Mouse (Mus musculus) embryonic facial prominence, embryonic 15.5 days (tissue): ENCODE results near the gene Dip2b. TPM values are rescaled to one million over a fixed set of nuclear protein-coding genes. Genes with fewer than 3 reads are reported as not detected.

Experiments used
- ATAC-seq: fragments of 200-750 bp; cut with Nextera tagmentation; 2 replicates; pipeline ENCODE4 v1.8.0; 2017; ENCODE audit warnings: low read depth, moderate TSS enrichment; ENCODE audit not compliant: insufficient number of reproducible peaks, low FRiP score, low TSS enrichment
- H3K27ac ChIP-seq: fragments of 300-500 bp; sonication (generic); replicated peaks from 2 replicates; pipeline ENCODE4 v1.5.1; 2015; ENCODE audit warnings: mild to moderate bottlenecking, inconsistent platforms
- H3K27me3 ChIP-seq: fragments of 300-500 bp; sonication (generic); 2 replicates; pipeline ENCODE4 v1.6.1; 2015; ENCODE audit warnings: inconsistent platforms
- H3K36me3 ChIP-seq: fragments of 300-500 bp; sonication (generic); 2 replicates; pipeline ENCODE4 v1.6.1; 2015; ENCODE audit warnings: mild to moderate bottlenecking, inconsistent platforms
- H3K4me1 ChIP-seq: fragments of 300-500 bp; sonication (generic); 2 replicates; pipeline ENCODE4 v1.6.1; 2015; ENCODE audit warnings: inconsistent platforms
- H3K4me2 ChIP-seq: fragments of 300-500 bp; sonication (generic); replicated peaks from 2 replicates; pipeline ENCODE4 v1.6.1; 2015; ENCODE audit warnings: mild to moderate bottlenecking, inconsistent platforms
- H3K4me3 ChIP-seq: fragments of 300-500 bp; sonication (generic); replicated peaks from 2 replicates; pipeline ENCODE4 v1.5.1; 2015; ENCODE audit warnings: mild to moderate bottlenecking, inconsistent platforms
- H3K9ac ChIP-seq: fragments of 300-500 bp; sonication (generic); 2 replicates; pipeline ENCODE4 v1.6.1; 2015; ENCODE audit warnings: inconsistent platforms
- H3K9me3 ChIP-seq: fragments of 300-500 bp; sonication (generic); replicated peaks from 2 replicates; pipeline ENCODE4 v1.6.1; 2016; ENCODE audit warnings: inconsistent platforms
- WGBS: fragments of 180-500 bp; shearing (Covaris S2); methylation state at CpG from one replicate; pipeline ENCODE4 v1.1.7; 2015; 5-methylcytosine and 5-hydroxymethylcytosine counted together
- polyA plus RNA-seq: library from polyadenylated mRNA; unstranded; fragments of >200 nt; fragmentation: Nextera tagmentation; extraction: Ambion mirVana; gene quantifications from 2 replicates; pipeline ENCODE4 v1.2.1, GENCODE M21; 2015

The Dip2b gene
- polyA plus RNA-seq, 1 experiment from 2014 or later: 11.2 TPM

- 53% methylated on average over 8 of the region's 8 CpGs for whole genome bisulfite sequencing
- Histone ChIP-seq H3K36me3 (no peaks in the 10 kb centered on the region), H3K4me1 (0 out of 2 replicates have a peak, but pooled peaks cover 3% of the 10 kb centered on the region), H3K4me3 (no peak overlapping the region), H3K27ac (0 out of 2 replicates have a peak overlapping the region, but pooled peaks have one; percentile 1), H3K27me3 (no peaks in the 10 kb centered on the region), H3K9ac (no peak overlapping the region), H3K4me2 (no peak overlapping the region), H3K9me3 (no peaks in the 10 kb centered on the region)
- ATAC-seq: no peak
Observed at GRCm38 (mm10) chr15:100029497-100029896, 9.0 kb upstream of the Dip2b start.

GRCm38 (mm10) chr15:100029900-100030299, 8.6 kb upstream of the Dip2b start:
- Histone ChIP-seq H3K4me1 (0 out of 2 replicates have a peak, but pooled peaks cover 3% of the 10 kb centered on the region), H3K36me3 (no peaks in the 10 kb centered on the region), H3K27me3 (no peaks in the 10 kb centered on the region), H3K4me2 (no peak overlapping the region), H3K9me3 (no peaks in the 10 kb centered on the region), H3K4me3 (no peak overlapping the region), H3K9ac (no peak overlapping the region), H3K27ac (peak overlapping the region; percentile 1; the same call in 1 of the 2 replicates)
- WGBS: 81% methylated on average over 2 of the region's 2 CpGs
- no peak for ATAC-seq

- no peaks in the 10 kb centered on the region for H3K4me1 ChIP-seq
- no peak overlapping the region for H3K4me3 ChIP-seq
- H3K9me3 ChIP-seq: no peaks in the 10 kb centered on the region
- WGBS: 87% methylated on average over 3 of the region's 3 CpGs
- no peak for ATAC-seq
- H3K27ac ChIP-seq: no peak overlapping the region
- no peak overlapping the region for H3K4me2 ChIP-seq
- H3K9ac ChIP-seq: no peak overlapping the region
- no peaks in the 10 kb centered on the region for H3K36me3 ChIP-seq
- no peaks in the 10 kb centered on the region for H3K27me3 ChIP-seq
Observed at GRCm38 (mm10) chr15:100032546-100032945, 5.9 kb upstream of the Dip2b start.

GRCm38 (mm10) chr15:100039001-100039701, 687 bp downstream of the Dip2b start:
- under 1% methylated on average over 36 of the region's 36 CpGs for WGBS
- peak overlapping the region; percentile 95 for H3K4me3 ChIP-seq
- H3K27me3 ChIP-seq: no peaks in the 10 kb centered on the region
- peak overlapping the region; percentile 97 for H3K9ac ChIP-seq
- H3K36me3 ChIP-seq: no peaks in the 10 kb centered on the region
- ATAC-seq: peak; percentile 70
- H3K4me1 ChIP-seq: peaks cover 29% of the 10 kb centered on the region
- peak overlapping the region; percentile 96 for H3K27ac ChIP-seq
- H3K4me2 ChIP-seq: peak overlapping the region; percentile 62
- H3K9me3 ChIP-seq: no peaks in the 10 kb centered on the region

- WGBS: 30% methylated on average over 14 of the region's 14 CpGs
- Histone ChIP-seq H3K4me1 (peaks cover 38% of the 10 kb centered on the region), H3K9ac (no peak overlapping the region), H3K27ac (no peak overlapping the region), H3K27me3 (no peaks in the 10 kb centered on the region), H3K9me3 (no peaks in the 10 kb centered on the region), H3K36me3 (no peaks in the 10 kb centered on the region), H3K4me3 (peak overlapping the region; percentile 8; the same call in 1 of the 2 replicates), H3K4me2 (peak overlapping the region; percentile 62; the same call in 1 of the 2 replicates)
- no peak for ATAC-seq
Observed at GRCm38 (mm10) chr15:100040541-100041266, 2.2 kb downstream of the Dip2b start.

GRCm38 (mm10) chr15:100041267-100042047, 3.0 kb downstream of the Dip2b start:
- Histone ChIP-seq H3K27me3 (no peaks in the 10 kb centered on the region), H3K27ac (peak overlapping the region; percentile 61), H3K9me3 (no peaks in the 10 kb centered on the region), H3K4me1 (peaks cover 43% of the 10 kb centered on the region), H3K4me3 (0 out of 2 replicates have a peak overlapping the region, but pooled peaks have one; percentile 6), H3K36me3 (no peaks in the 10 kb centered on the region), H3K9ac (no peak overlapping the region), H3K4me2 (peak overlapping the region; percentile 62)
- 44% methylated on average over 10 of the region's 10 CpGs for WGBS
- ATAC-seq: no peak

- Histone ChIP-seq H3K27ac (peak overlapping the region; percentile 61), H3K9me3 (no peaks in the 10 kb centered on the region), H3K4me3 (no peak overlapping the region), H3K36me3 (peaks cover 2% of the 10 kb centered on the region; the same call in 1 of the 2 replicates), H3K4me1 (peaks cover 43% of the 10 kb centered on the region), H3K9ac (no peak overlapping the region), H3K27me3 (no peaks in the 10 kb centered on the region), H3K4me2 (peak overlapping the region; percentile 27)
- WGBS: 73% methylated on average over 9 of the region's 9 CpGs
- ATAC-seq: no peak
Observed at GRCm38 (mm10) chr15:100042048-100042400, 3.6 kb downstream of the Dip2b start.

- Histone ChIP-seq H3K27me3 (no peaks in the 10 kb centered on the region), H3K4me1 (peaks cover 36% of the 10 kb centered on the region), H3K9me3 (no peaks in the 10 kb centered on the region), H3K27ac (0 out of 2 replicates have a peak overlapping the region, but pooled peaks have one; percentile 2), H3K4me3 (no peak overlapping the region), H3K9ac (no peak overlapping the region), H3K36me3 (peaks cover 8% of the 10 kb centered on the region; the same call in 1 of the 2 replicates), H3K4me2 (no peak overlapping the region)
- 44% methylated on average over 6 of the region's 6 CpGs for WGBS
- no peak for ATAC-seq
Observed at GRCm38 (mm10) chr15:100045576-100045975, 7.1 kb downstream of the Dip2b start.

- Histone ChIP-seq H3K9ac (no peak overlapping the region), H3K4me3 (no peak overlapping the region), H3K27me3 (no peaks in the 10 kb centered on the region), H3K4me2 (no peak overlapping the region), H3K4me1 (peaks cover 23% of the 10 kb centered on the region), H3K27ac (no peak overlapping the region), H3K36me3 (peaks cover 8% of the 10 kb centered on the region; the same call in 1 of the 2 replicates), H3K9me3 (no peaks in the 10 kb centered on the region)
- ATAC-seq: no peak
- 84% methylated on average over 7 of the region's 7 CpGs for WGBS
Observed at GRCm38 (mm10) chr15:100049496-100050087, 11.1 kb downstream of the Dip2b start.

- Histone ChIP-seq H3K27ac (no peak overlapping the region), H3K27me3 (no peaks in the 10 kb centered on the region), H3K36me3 (peaks cover 8% of the 10 kb centered on the region; the same call in 1 of the 2 replicates), H3K4me3 (no peak overlapping the region), H3K9ac (no peak overlapping the region), H3K9me3 (no peaks in the 10 kb centered on the region), H3K4me1 (peaks cover 12% of the 10 kb centered on the region; the same call in 1 of the 2 replicates), H3K4me2 (no peak overlapping the region)
- no peak for ATAC-seq
- WGBS: 66% methylated on average over 7 of the region's 7 CpGs
Observed at GRCm38 (mm10) chr15:100050940-100051339, 12.5 kb downstream of the Dip2b start.
